Mouse (Mus musculus): ENCODE results near the gene Gm37240. TPM values are rescaled to one million over a fixed set of nuclear protein-coding genes. Genes with fewer than 3 reads are reported as not detected.

Gene Gm37240
- polyA plus RNA-seq, 1 experiment from 2014 or later, result 8.9 TPM

GRCm38 (mm10) chr3:85842177-85842880, 45.0 kb downstream of the Gm37240 start:
- WGBS, result 16% methylated on average over 9 of the region's 9 CpGs
- Histone ChIP-seq H3K4me3 (replicated peaks) (no peak overlapping the region), H3K9me3 (replicated peaks) (no peaks in the 10 kb centered on the region), H3K4me2 (peak overlapping the region; percentile 21), H3K27me3 (no peaks in the 10 kb centered on the region), H3K9ac (no peak overlapping the region), H3K4me1 (peaks cover 17% of the 10 kb centered on the region), H3K27ac (peak overlapping the region; percentile 83), H3K36me3 (no peaks in the 10 kb centered on the region)
- ATAC-seq (replicated peaks; ENCODE audit: low FRiP score), result peak; percentile 14; the same call in 1 of the 2 replicates

GRCm38 (mm10) chr3:85841454-85842176, 45.7 kb downstream of the Gm37240 start:
- no peak overlapping the region for H3K4me3 ChIP-seq (replicated peaks)
- no peak overlapping the region for H3K9ac ChIP-seq
- H3K9me3 ChIP-seq (replicated peaks), result no peaks in the 10 kb centered on the region
- no peaks in the 10 kb centered on the region for H3K27me3 ChIP-seq
- peak overlapping the region; percentile 21; the same call in 1 of the 2 replicates for H3K4me2 ChIP-seq
- peaks cover 17% of the 10 kb centered on the region for H3K4me1 ChIP-seq
- ATAC-seq (replicated peaks; ENCODE audit: low FRiP score), result peak; percentile 74
- H3K27ac ChIP-seq, result peak overlapping the region; percentile 83
- WGBS, result 22% methylated on average over 2 of the region's 2 CpGs
- no peaks in the 10 kb centered on the region for H3K36me3 ChIP-seq

GRCm38 (mm10) chr3:85833627-85834026, 53.7 kb downstream of the Gm37240 start:
- Histone ChIP-seq H3K4me2 (no peak overlapping the region), H3K9ac (no peak overlapping the region), H3K9me3 (replicated peaks) (no peaks in the 10 kb centered on the region), H3K27ac (no peak overlapping the region; the same call in 1 of the 2 replicates), H3K27me3 (no peaks in the 10 kb centered on the region), H3K4me1 (peaks cover 19% of the 10 kb centered on the region), H3K4me3 (replicated peaks) (no peak overlapping the region), H3K36me3 (no peaks in the 10 kb centered on the region)
- WGBS, result 82% methylated on average over 1 of the region's 1 CpGs
- no peak for ATAC-seq (replicated peaks; ENCODE audit: low FRiP score)

- Histone ChIP-seq H3K9ac (no peak overlapping the region), H3K27ac (peak overlapping the region; percentile 52; the same call in 1 of the 2 replicates), H3K36me3 (no peaks in the 10 kb centered on the region), H3K4me3 (replicated peaks) (no peak overlapping the region), H3K4me2 (no peak overlapping the region), H3K4me1 (peaks cover 24% of the 10 kb centered on the region), H3K27me3 (no peaks in the 10 kb centered on the region), H3K9me3 (replicated peaks) (no peaks in the 10 kb centered on the region)
- WGBS, result 54% methylated on average over 10 of the region's 10 CpGs
- ATAC-seq (replicated peaks; ENCODE audit: low FRiP score), result no peak
These were observed 54.7 kb downstream of the Gm37240 start for GRCm38 (mm10) chr3:85832490-85833155.

GRCm38 (mm10) chr3:85831785-85832184, 55.5 kb downstream of the Gm37240 start:
- Histone ChIP-seq H3K9me3 (replicated peaks) (no peaks in the 10 kb centered on the region), H3K27me3 (no peaks in the 10 kb centered on the region), H3K4me1 (peaks cover 30% of the 10 kb centered on the region), H3K4me2 (no peak overlapping the region), H3K4me3 (replicated peaks) (no peak overlapping the region), H3K9ac (no peak overlapping the region), H3K27ac (no peak overlapping the region), H3K36me3 (no peaks in the 10 kb centered on the region)
- ATAC-seq (replicated peaks; ENCODE audit: low FRiP score), result no peak
- 59% methylated on average over 1 of the region's 1 CpGs for WGBS

- no peaks in the 10 kb centered on the region for H3K9me3 ChIP-seq (replicated peaks)
- no peak overlapping the region for H3K9ac ChIP-seq
- H3K4me1 ChIP-seq, result peaks cover 30% of the 10 kb centered on the region
- no peak; the same call in 1 of the 2 replicates for ATAC-seq (replicated peaks; ENCODE audit: low FRiP score)
- H3K4me3 ChIP-seq (replicated peaks), result no peak overlapping the region
- H3K27ac ChIP-seq, result peak overlapping the region; percentile 62
- no peaks in the 10 kb centered on the region for H3K27me3 ChIP-seq
- H3K4me2 ChIP-seq, result no peak overlapping the region
- WGBS, result 43% methylated on average over 4 of the region's 4 CpGs
- H3K36me3 ChIP-seq, result no peaks in the 10 kb centered on the region
These were observed 58.3 kb downstream of the Gm37240 start for GRCm38 (mm10) chr3:85829047-85829446.

GRCm38 (mm10) chr3:85827815-85828214, 59.5 kb downstream of the Gm37240 start:
- H3K4me1 ChIP-seq, result peaks cover 28% of the 10 kb centered on the region
- H3K27ac ChIP-seq, result peak overlapping the region; percentile 83
- WGBS, result 37% methylated on average over 6 of the region's 6 CpGs
- H3K27me3 ChIP-seq, result no peaks in the 10 kb centered on the region
- H3K4me3 ChIP-seq (replicated peaks), result no peak overlapping the region
- peak; percentile 85 for ATAC-seq (replicated peaks; ENCODE audit: low FRiP score)
- no peak overlapping the region for H3K9ac ChIP-seq
- H3K36me3 ChIP-seq, result no peaks in the 10 kb centered on the region
- no peaks in the 10 kb centered on the region for H3K9me3 ChIP-seq (replicated peaks)
- no peak overlapping the region for H3K4me2 ChIP-seq

- 52% methylated on average over 4 of the region's 4 CpGs for WGBS
- Histone ChIP-seq H3K27ac (peak overlapping the region; percentile 83), H3K4me1 (peaks cover 23% of the 10 kb centered on the region), H3K27me3 (no peaks in the 10 kb centered on the region), H3K9ac (no peak overlapping the region), H3K4me3 (replicated peaks) (no peak overlapping the region), H3K9me3 (replicated peaks) (no peaks in the 10 kb centered on the region), H3K36me3 (no peaks in the 10 kb centered on the region), H3K4me2 (peak overlapping the region; percentile 14; the same call in 1 of the 2 replicates)
- ATAC-seq (replicated peaks; ENCODE audit: low FRiP score), result peak; percentile 15; the same call in 1 of the 2 replicates
These were observed 60.0 kb downstream of the Gm37240 start for GRCm38 (mm10) chr3:85827283-85827682.

GRCm38 (mm10) chr3:85820839-85821548, 66.3 kb downstream of the Gm37240 start:
- Histone ChIP-seq H3K4me3 (replicated peaks) (no peak overlapping the region), H3K36me3 (no peaks in the 10 kb centered on the region), H3K9ac (no peak overlapping the region), H3K4me1 (peaks cover 5% of the 10 kb centered on the region; the same call in 1 of the 2 replicates), H3K27me3 (no peaks in the 10 kb centered on the region), H3K9me3 (replicated peaks) (no peaks in the 10 kb centered on the region), H3K27ac (no peak overlapping the region), H3K4me2 (no peak overlapping the region)
- no peak for ATAC-seq (replicated peaks; ENCODE audit: low FRiP score)
- 57% methylated on average over 15 of the region's 15 CpGs for WGBS

GRCm38 (mm10) chr3:85819319-85819718, 68.0 kb downstream of the Gm37240 start:
- no peak overlapping the region for H3K4me2 ChIP-seq
- H3K27ac ChIP-seq, result no peak overlapping the region
- H3K4me1 ChIP-seq, result peaks cover 5% of the 10 kb centered on the region
- no peaks in the 10 kb centered on the region for H3K36me3 ChIP-seq
- no peak overlapping the region for H3K9ac ChIP-seq
- no peaks in the 10 kb centered on the region for H3K27me3 ChIP-seq
- WGBS, result 83% methylated on average over 3 of the region's 3 CpGs
- no peak overlapping the region for H3K4me3 ChIP-seq (replicated peaks)
- no peak for ATAC-seq (replicated peaks; ENCODE audit: low FRiP score)
- H3K9me3 ChIP-seq (replicated peaks), result no peaks in the 10 kb centered on the region

GRCm38 (mm10) chr3:85817191-85817590, 70.1 kb downstream of the Gm37240 start, which contains the start of gene Fam160a1:
TSS of gene Fam160a1 (minus strand) at chr3:85817291.
- no peaks in the 10 kb centered on the region for H3K27me3 ChIP-seq
- H3K36me3 ChIP-seq, result no peaks in the 10 kb centered on the region
- no peak within 1 kb of the TSS for H3K4me2 ChIP-seq
- H3K27ac ChIP-seq, result no peak within 1 kb of the TSS
- no peak within 1 kb of the TSS for H3K9ac ChIP-seq
- no peak for ATAC-seq (replicated peaks; ENCODE audit: low FRiP score)
- no peaks in the 10 kb centered on the region for H3K9me3 ChIP-seq (replicated peaks)
- 78% methylated on average over 2 of the region's 2 CpGs for whole genome bisulfite sequencing
- no peak within 1 kb of the TSS for H3K4me3 ChIP-seq (replicated peaks)
- peaks cover 11% of the 10 kb centered on the region for H3K4me1 ChIP-seq
